Mouse (Mus musculus): ENCODE results near the gene Large1. TPM values are rescaled to one million over a fixed set of nuclear protein-coding genes. Genes with fewer than 3 reads are reported as not detected.

The Large1 gene
- polyA plus RNA-seq, 1 experiment from 2014 or later: 8.7 TPM

- no peak overlapping the region for H3K27ac ChIP-seq (ENCODE audit: low read depth)
- H3K9me3 ChIP-seq (ENCODE audit: low read depth, low read length): no peaks in the 10 kb centered on the region
- no peaks in the 10 kb centered on the region for H3K4me1 ChIP-seq (ENCODE audit: insufficient read depth)
- H3K9ac ChIP-seq: no peak overlapping the region
- H3K4me2 ChIP-seq: no peak overlapping the region
- no peak for ATAC-seq (ENCODE audit: insufficient read depth)
- H3K4me3 ChIP-seq (ENCODE audit: low read depth, low read length): no peak overlapping the region
- DNase-seq: no peak
- H3K27me3 ChIP-seq (ENCODE audit: insufficient read depth, low read length): no peaks in the 10 kb centered on the region
- H3K36me3 ChIP-seq (ENCODE audit: insufficient read depth): no peaks in the 10 kb centered on the region
- TF ChIP-seq CTCF (IDR thresholded peaks at IDR 0.05; ENCODE audit: low read depth): no peak
Observed at GRCm38 (mm10) chr8:72816679-72817078, 536.7 kb downstream of the Large1 start.

- H3K27ac ChIP-seq (ENCODE audit: low read depth): no peak overlapping the region
- H3K9ac ChIP-seq: no peak overlapping the region
- WGBS: 84% methylated on average over 7 of the region's 7 CpGs
- no peaks in the 10 kb centered on the region for H3K9me3 ChIP-seq (ENCODE audit: low read depth, low read length)
- no peak for TF ChIP-seq CTCF (IDR thresholded peaks at IDR 0.05; ENCODE audit: low read depth)
- DNase-seq: no peak
- H3K4me2 ChIP-seq: no peak overlapping the region
- H3K4me1 ChIP-seq (ENCODE audit: insufficient read depth): no peaks in the 10 kb centered on the region
- no peak overlapping the region for H3K4me3 ChIP-seq (ENCODE audit: low read depth, low read length)
- H3K27me3 ChIP-seq (ENCODE audit: insufficient read depth, low read length): no peaks in the 10 kb centered on the region
- no peaks in the 10 kb centered on the region for H3K36me3 ChIP-seq (ENCODE audit: insufficient read depth)
- ATAC-seq (ENCODE audit: insufficient read depth): no peak
Observed at GRCm38 (mm10) chr8:72815681-72816080, 537.7 kb downstream of the Large1 start.

DNA sequence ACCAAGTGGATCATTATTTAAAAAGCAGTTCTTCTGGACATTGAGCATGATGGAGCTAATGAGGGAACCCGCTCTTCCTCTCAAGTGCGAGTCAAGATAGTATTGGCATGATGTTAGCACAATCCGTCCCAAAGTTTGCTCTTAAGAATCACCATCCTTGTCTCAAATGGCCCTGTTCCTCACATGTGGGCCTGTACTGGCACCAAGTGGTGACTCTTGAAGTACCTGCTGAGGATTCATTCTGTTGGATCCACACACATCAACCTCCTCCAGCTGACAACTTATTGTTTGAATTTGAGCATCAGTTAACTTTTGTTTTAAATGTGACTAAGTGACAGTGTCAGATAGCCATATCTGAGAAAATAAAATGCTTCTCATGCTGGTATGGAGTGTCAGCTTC lies 540.6 kb downstream of the Large1 start:
- no peak for TF ChIP-seq CTCF (IDR thresholded peaks at IDR 0.05; ENCODE audit: low read depth)
- no peak for ATAC-seq (ENCODE audit: insufficient read depth)

DNA sequence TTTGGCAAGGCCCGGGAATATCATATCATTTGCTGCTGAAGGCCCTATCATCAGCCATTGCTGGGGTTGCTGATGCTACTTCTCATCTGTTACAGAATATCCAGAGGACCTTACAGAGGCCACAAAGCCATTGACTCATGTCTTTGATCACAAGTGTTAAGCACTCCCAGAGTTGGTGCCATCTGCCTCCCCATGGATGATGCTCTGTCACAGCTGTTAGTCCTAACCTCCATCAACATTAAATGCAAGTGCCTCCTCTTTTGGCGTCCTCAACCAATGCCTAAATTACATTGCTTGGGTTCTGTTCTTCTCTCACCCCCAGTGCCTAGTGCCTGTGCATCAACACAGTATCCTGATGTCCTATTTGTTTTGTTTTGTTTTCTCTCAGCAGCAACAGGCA lies 551.8 kb downstream of the Large1 start:
- no peak overlapping the region for H3K4me2 ChIP-seq
- DNase-seq (no peak), ATAC-seq (ENCODE audit: insufficient read depth) (no peak)
- H3K4me1 ChIP-seq (ENCODE audit: insufficient read depth): no peaks in the 10 kb centered on the region
- H3K36me3 ChIP-seq (ENCODE audit: insufficient read depth): no peaks in the 10 kb centered on the region
- 67% methylated on average over 2 of the region's 2 CpGs for WGBS
- no peak overlapping the region for H3K9ac ChIP-seq
- H3K27me3 ChIP-seq (ENCODE audit: insufficient read depth, low read length): no peaks in the 10 kb centered on the region
- TF ChIP-seq CTCF (IDR thresholded peaks at IDR 0.05; ENCODE audit: low read depth): no peak
- no peak overlapping the region for H3K27ac ChIP-seq (ENCODE audit: low read depth)
- no peaks in the 10 kb centered on the region for H3K9me3 ChIP-seq (ENCODE audit: low read depth, low read length)
- no peak overlapping the region for H3K4me3 ChIP-seq (ENCODE audit: low read depth, low read length)

More for the DNA sequence above, 540.6 kb downstream of the Large1 start:
- Histone ChIP-seq H3K4me2 (no peak overlapping the region), H3K36me3 (ENCODE audit: insufficient read depth) (no peaks in the 10 kb centered on the region), H3K4me3 (ENCODE audit: low read depth, low read length) (no peak overlapping the region), H3K27me3 (ENCODE audit: insufficient read depth, low read length) (no peaks in the 10 kb centered on the region), H3K4me1 (ENCODE audit: insufficient read depth) (no peaks in the 10 kb centered on the region), H3K9me3 (ENCODE audit: low read depth, low read length) (no peaks in the 10 kb centered on the region), H3K27ac (ENCODE audit: low read depth) (no peak overlapping the region), H3K9ac (no peak overlapping the region)
- WGBS: 84% methylated on average over 3 of the region's 3 CpGs
- no peak for DNase-seq

GRCm38 (mm10) chr8:72780644-72781043 lies 572.7 kb downstream of the Large1 start:
- no peak for TF ChIP-seq CTCF (IDR thresholded peaks at IDR 0.05; ENCODE audit: low read depth)

GRCm38 (mm10) chr8:72777797-72778196 lies 575.5 kb downstream of the Large1 start:
- no peak overlapping the region for H3K9ac ChIP-seq
- no peaks in the 10 kb centered on the region for H3K36me3 ChIP-seq (ENCODE audit: insufficient read depth)
- no peaks in the 10 kb centered on the region for H3K27me3 ChIP-seq (ENCODE audit: insufficient read depth, low read length)
- no peaks in the 10 kb centered on the region for H3K4me1 ChIP-seq (ENCODE audit: insufficient read depth)
- no peak for TF ChIP-seq CTCF (IDR thresholded peaks at IDR 0.05; ENCODE audit: low read depth)
- WGBS: 88% methylated on average over 1 of the region's 1 CpGs
- no peaks in the 10 kb centered on the region for H3K9me3 ChIP-seq (ENCODE audit: low read depth, low read length)
- DNase-seq (no peak), ATAC-seq (ENCODE audit: insufficient read depth) (no peak)
- H3K4me3 ChIP-seq (ENCODE audit: low read depth, low read length): no peak overlapping the region
- no peak overlapping the region for H3K4me2 ChIP-seq
- no peak overlapping the region for H3K27ac ChIP-seq (ENCODE audit: low read depth)

More at GRCm38 (mm10) chr8:72780644-72781043, 572.7 kb downstream of the Large1 start:
- Histone ChIP-seq H3K27me3 (ENCODE audit: insufficient read depth, low read length) (no peaks in the 10 kb centered on the region), H3K9ac (no peak overlapping the region), H3K4me1 (ENCODE audit: insufficient read depth) (no peaks in the 10 kb centered on the region), H3K27ac (ENCODE audit: low read depth) (no peak overlapping the region), H3K4me2 (no peak overlapping the region), H3K4me3 (ENCODE audit: low read depth, low read length) (no peak overlapping the region), H3K9me3 (ENCODE audit: low read depth, low read length) (no peaks in the 10 kb centered on the region), H3K36me3 (ENCODE audit: insufficient read depth) (no peaks in the 10 kb centered on the region)
- no peak for DNase-seq
- ATAC-seq (ENCODE audit: insufficient read depth): no peak
- WGBS: 90% methylated on average over 4 of the region's 4 CpGs

GRCm38 (mm10) chr8:72766777-72767176 lies 586.6 kb downstream of the Large1 start:
- H3K36me3 ChIP-seq (ENCODE audit: insufficient read depth): no peaks in the 10 kb centered on the region
- TF ChIP-seq CTCF (IDR thresholded peaks at IDR 0.05; ENCODE audit: low read depth): no peak
- 27% methylated on average over 7 of the region's 7 CpGs for WGBS
- H3K4me1 ChIP-seq (ENCODE audit: insufficient read depth): no peaks in the 10 kb centered on the region
- ATAC-seq (ENCODE audit: insufficient read depth) (no peak), DNase-seq (no peak)
- no peak overlapping the region for H3K27ac ChIP-seq (ENCODE audit: low read depth)
- H3K9me3 ChIP-seq (ENCODE audit: low read depth, low read length): no peaks in the 10 kb centered on the region
- no peaks in the 10 kb centered on the region for H3K27me3 ChIP-seq (ENCODE audit: insufficient read depth, low read length)
- H3K4me2 ChIP-seq: no peak overlapping the region
- no peak overlapping the region for H3K4me3 ChIP-seq (ENCODE audit: low read depth, low read length)
- no peak overlapping the region for H3K9ac ChIP-seq

- no peak for TF ChIP-seq CTCF (IDR thresholded peaks at IDR 0.05; ENCODE audit: low read depth)
- Histone ChIP-seq H3K4me3 (ENCODE audit: low read depth, low read length) (no peak overlapping the region), H3K9me3 (ENCODE audit: low read depth, low read length) (no peaks in the 10 kb centered on the region), H3K27me3 (ENCODE audit: insufficient read depth, low read length) (no peaks in the 10 kb centered on the region), H3K4me2 (no peak overlapping the region), H3K36me3 (ENCODE audit: insufficient read depth) (no peaks in the 10 kb centered on the region), H3K9ac (no peak overlapping the region), H3K27ac (ENCODE audit: low read depth) (no peak overlapping the region), H3K4me1 (ENCODE audit: insufficient read depth) (no peaks in the 10 kb centered on the region)
- no peak; the same call in 1 of the 2 replicates for ATAC-seq (ENCODE audit: insufficient read depth)
- WGBS: 70% methylated on average over 4 of the region's 4 CpGs
- DNase-seq: no peak
Observed at GRCm38 (mm10) chr8:72765696-72766095, 587.6 kb downstream of the Large1 start.

Small RNA genes lying within 50 kb of the gene (microRNA-seq; reads per million reads assigned to microRNA genes)
- gene Mir28b (ENCODE audit: borderline number of aligned reads): not detected

Measured in lung, embryonic 14.5 days (tissue).